ENCODE assay signal across 8 mouse cellular contexts in the genomic region with DNA sequence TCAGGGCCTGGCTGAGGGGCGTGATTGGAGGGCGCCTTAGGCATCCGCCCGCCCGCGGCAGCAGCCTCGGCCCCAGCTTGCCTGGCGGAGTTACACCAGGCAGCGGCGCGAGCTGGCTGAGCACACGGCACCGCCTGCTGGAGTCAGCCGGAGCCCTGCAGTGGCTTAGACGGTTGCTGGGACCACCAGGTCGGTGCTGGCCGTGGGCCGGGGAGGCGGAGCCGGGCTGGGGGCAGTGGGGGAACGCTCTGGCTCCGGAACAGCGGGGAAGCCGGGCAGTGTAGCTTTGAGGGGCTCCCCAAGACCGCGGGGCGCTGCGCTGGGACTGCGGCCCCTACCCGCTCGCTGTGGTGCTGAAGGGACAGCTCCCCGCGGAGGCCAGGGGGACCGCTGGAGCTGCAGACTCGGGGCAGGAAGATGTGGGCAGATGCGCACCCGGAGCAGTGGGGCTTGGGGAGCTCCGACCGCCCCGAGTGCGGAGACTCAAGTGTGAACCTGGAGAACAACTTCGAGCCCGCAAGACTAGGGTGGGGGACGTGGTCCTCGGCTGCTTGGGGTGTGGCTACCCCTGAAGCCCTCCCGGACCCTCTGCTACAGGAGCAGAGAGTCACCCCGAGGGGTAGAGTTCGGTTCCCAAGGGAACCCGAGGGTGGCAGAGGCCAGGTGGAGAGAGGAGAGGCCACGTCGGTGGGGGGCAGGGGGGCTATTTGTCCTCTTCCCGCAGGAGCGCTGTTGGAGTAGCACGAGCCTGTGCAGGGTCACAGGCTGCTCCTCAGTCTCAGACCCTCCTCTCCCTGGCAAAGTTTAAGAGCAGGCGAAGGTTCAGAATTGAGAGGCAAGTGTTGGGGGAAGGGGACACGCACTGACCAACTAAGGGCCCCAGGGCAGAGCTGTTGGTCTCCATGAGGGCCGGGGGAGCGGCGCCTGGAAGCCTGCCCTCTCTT. TPM values are rescaled to one million over a fixed set of nuclear protein-coding genes. Genes with fewer than 3 reads are reported as not detected.
A peak's percentile ranks its signal among the peaks of the same experiment; 100 is the strongest.
DNase-seq lines count a peak whose midpoint lies in the region; ATAC-seq and TF ChIP-seq lines count a peak whose summit lies in the region.

No protein-coding gene starts in this region.

- DNase-seq in Muller cell, postnatal 12 days (ENCODE audit: inconsistent ontology term), result peak; percentile 92
- DNase-seq in cerebellum, adult 11-12 months, result peak; percentile 79
- peak; percentile 91 for DNase-seq in forebrain, postnatal 0 days
- peak; percentile 86 for DNase-seq in hindbrain, embryonic 11.5 days (ENCODE audit: low spot score)
- peak; percentile 73 to 77 for DNase-seq in layer of hippocampus, postnatal 36 days
- peak; percentile 70 for DNase-seq in right cerebral cortex, postnatal 14 days
- peak; percentile 83 for DNase-seq in urinary bladder, postnatal 25 days (ENCODE audit: low spot score)

- ATAC-seq in forebrain, postnatal 0 days, result peak; percentile 88
- peak; percentile 79 for ATAC-seq in hindbrain, embryonic 11.5 days (ENCODE audit: low FRiP score)
- ATAC-seq in megakaryocyte-erythroid progenitor cell, adult 5-6 weeks (replicated peaks; ENCODE audit: low FRiP score, low TSS enrichment, poor library complexity, severe bottlenecking), result peak; percentile 82

- peak overlapping the region; percentile 52 for H3K4me3 ChIP-seq in forebrain, postnatal 0 days (ENCODE audit: low read depth, low read length)
- peak overlapping the region; percentile 39 for H3K4me3 ChIP-seq in hindbrain, embryonic 11.5 days (ENCODE audit: low read depth, low read length)

- H3K36me3 ChIP-seq in forebrain, postnatal 0 days (ENCODE audit: insufficient read depth), result no peaks in the 10 kb centered on the region
- H3K36me3 ChIP-seq in hindbrain, embryonic 11.5 days (ENCODE audit: control insufficient read depth, insufficient read depth, low read length), result no peaks in the 10 kb centered on the region

- peaks cover 18% of the 10 kb centered on the region; the same call in 1 of the 2 replicates for H3K4me1 ChIP-seq in forebrain, postnatal 0 days (ENCODE audit: insufficient read depth)
- H3K4me1 ChIP-seq in hindbrain, embryonic 11.5 days (replicated peaks; ENCODE audit: control insufficient read depth, insufficient read depth, low read length), result peaks cover 4% of the 10 kb centered on the region

- peak; percentile 66 for TF ChIP-seq CTCF in forebrain, postnatal 0 days (IDR thresholded peaks at IDR 0.05; ENCODE audit: low read depth)

- H3K27ac ChIP-seq in forebrain, postnatal 0 days (ENCODE audit: low read depth, low read length), result peak overlapping the region; percentile 91
- peak overlapping the region; percentile 71 for H3K27ac ChIP-seq in hindbrain, embryonic 11.5 days (ENCODE audit: low read depth, low read length)

- under 1% methylated on average over 59 of the region's 59 CpGs for WGBS in forebrain, postnatal 0 days
- WGBS in hindbrain, embryonic 11.5 days, result under 1% methylated on average over 55 of the region's 59 CpGs

- no peaks in the 10 kb centered on the region for H3K27me3 ChIP-seq in forebrain, postnatal 0 days (ENCODE audit: insufficient read depth, low read length)
- peaks cover 9% of the 10 kb centered on the region; the same call in 1 of the 2 replicates for H3K27me3 ChIP-seq in hindbrain, embryonic 11.5 days (ENCODE audit: control insufficient read depth, insufficient read depth, low read length)

- peak overlapping the region; percentile 73 for H3K9ac ChIP-seq in forebrain, postnatal 0 days
- H3K9ac ChIP-seq in hindbrain, embryonic 11.5 days (ENCODE audit: low read depth, low read length), result peak overlapping the region; percentile 64

- H3K9me3 ChIP-seq in forebrain, postnatal 0 days (ENCODE audit: low read length), result no peaks in the 10 kb centered on the region
- H3K9me3 ChIP-seq in hindbrain, embryonic 11.5 days (ENCODE audit: control insufficient read depth, low read length), result no peaks in the 10 kb centered on the region

- peak overlapping the region; percentile 52 for H3K4me2 ChIP-seq in forebrain, postnatal 0 days (ENCODE audit: low read depth)
- peak overlapping the region; percentile 72 for H3K4me2 ChIP-seq in hindbrain, embryonic 11.5 days (replicated peaks; ENCODE audit: low read depth, low read length)

RNA-seq across cellular contexts. Expression of gene Cplx2, which starts 0.5 kb away (rescaled TPM):
- 98.4 and 102 TPM in 2 replicates for total RNA-seq in forebrain, postnatal 0 days (2014; rRNA removed)
- 40.0 and 49.8 TPM in 2 replicates for polyA plus RNA-seq in forebrain, postnatal 0 days (2015; fragmentation: Nextera tagmentation; extraction: Ambion mirVana)
- 12.7 and 13.0 TPM in 2 replicates for polyA plus RNA-seq in hindbrain, embryonic 11.5 days (2014; fragmentation: Nextera tagmentation; extraction: Ambion mirVana)
- 100 to 1,000 TPM; 968 to 982 TPM for total RNA-seq in layer of hippocampus, postnatal 36 days (2021)
- 3.8 and 17.6 TPM in 2 replicates for total RNA-seq in megakaryocyte-erythroid progenitor cell, adult 5-6 weeks (2014; fragmentation: Nextera tagmentation)
- total RNA-seq in megakaryocyte-erythroid progenitor cell, adult 5-6 weeks (2017), result 2.1 and 3.0 TPM in 2 replicates

Comparison
In these comparisons a context has a peak if more than half of its experiments do, and no peak if none do; other contexts are left out.
1. Peak in every context shown above with its lines: DNase-seq, ATAC-seq, H3K4me3 ChIP-seq and H3K27ac ChIP-seq.